Mouse (Mus musculus) G1E (cell line): ENCODE measurements around the gene Coro2b. TPM values are rescaled to one million over a fixed set of nuclear protein-coding genes. Genes with fewer than 3 reads are reported as not detected.

Source experiments
- ATAC-seq: 2 replicates; pipeline ENCODE4 v1.8.0; 2016; ENCODE audit warnings: mild to moderate bottlenecking; ENCODE audit not compliant: insufficient number of reproducible peaks, poor library complexity, low FRiP score, severe bottlenecking; ENCODE audit errors: extremely low read depth
- DNase-seq: peaks from one replicate; pipeline ENCODE4 v3.0.0; 2012; ENCODE audit warnings: low spot score
- H3K27me3 ChIP-seq: 2 replicates; pipeline ENCODE4 v1.6.1; 2012; ENCODE audit warnings: mild to moderate bottlenecking, low read length, inconsistent platforms; ENCODE audit not compliant: insufficient read depth
- H3K36me3 ChIP-seq: replicated peaks from 2 replicates; pipeline ENCODE3; 2012; ENCODE audit warnings: mild to moderate bottlenecking, inconsistent platforms
- H3K4me1 ChIP-seq: 2 replicates; pipeline ENCODE4 v1.6.1; 2012; ENCODE audit warnings: low read depth, low read length, inconsistent platforms, mixed read lengths; ENCODE audit not compliant: insufficient read depth
- H3K4me3 ChIP-seq: 2 replicates; pipeline ENCODE4 v1.5.1; 2012; ENCODE audit warnings: low read depth, mild to moderate bottlenecking, inconsistent platforms, low read length, moderate library complexity, mixed read lengths
- H3K9me3 ChIP-seq: replicated peaks from 2 replicates; pipeline ENCODE4 v1.6.1; 2012; ENCODE audit warnings: inconsistent platforms
- CTCF ChIP-seq: IDR thresholded peaks from 2 replicates; pipeline ENCODE4 v1.5.1; 2012; ENCODE audit warnings: low read depth, low read length, inconsistent platforms, mixed read lengths
- GATA1 ChIP-seq: IDR thresholded peaks from 2 replicates; pipeline ENCODE4 v1.6.1; 2012; ENCODE audit warnings: borderline replicate concordance, low read length, inconsistent platforms, mixed read lengths
- GATA2 ChIP-seq: IDR thresholded peaks from 2 replicates; pipeline ENCODE4 v1.6.1; 2012; ENCODE audit warnings: low read depth, low read length, inconsistent platforms, borderline replicate concordance
- POLR2AphosphoS5 ChIP-seq: IDR thresholded peaks from 2 replicates; pipeline ENCODE4 v1.6.1; 2012; ENCODE audit warnings: low read depth, low read length, inconsistent platforms; ENCODE audit not compliant: insufficient replicate concordance
- TAL1 ChIP-seq: conservative IDR thresholded peaks from 2 replicates; pipeline ENCODE4 v1.6.1; 2012; ENCODE audit warnings: low read depth, low read length, inconsistent platforms, mixed read lengths
- polyA plus RNA-seq: library from polyadenylated mRNA; stranded (reverse); fragments of >175 nt; gene quantifications from 2 replicates; pipeline ENCODE4 v1.2.3, GENCODE M21; 2012
- total RNA-seq, 2 experiments: library from RNA; stranded (forward) in 1 of 2; stranded (reverse) in 1 of 2; fragments of 200-1000 nt in 1 of 2; fragments of >200 nt in 1 of 2; fragmentation: Nextera tagmentation in 1 of 2; gene quantifications; 2 replicates each; pipeline ENCODE4 v1.2.3; 2014 to 2017

The Coro2b gene
- total and polyA plus RNA-seq, 3 experiments = 0.16 TPM; not detected in 2

DNA sequence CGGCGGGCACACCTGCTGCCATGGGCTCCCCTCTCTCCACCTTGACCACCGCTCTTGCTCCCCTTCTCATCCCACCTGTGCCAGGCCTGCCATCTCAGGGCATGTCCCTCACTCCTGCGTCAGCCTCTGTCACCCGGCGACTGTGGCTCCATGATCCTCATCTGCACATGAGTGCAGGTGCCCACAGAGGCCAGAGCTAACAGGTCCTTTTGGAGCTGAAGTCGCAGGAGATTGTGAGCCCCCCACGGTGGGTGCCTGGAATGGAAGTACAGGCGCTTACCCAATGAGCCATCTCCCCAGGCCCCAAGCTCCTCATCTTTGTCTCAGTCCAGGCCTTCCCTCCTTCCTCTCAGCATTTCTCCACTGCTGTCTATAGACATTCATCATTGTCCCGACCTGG, 4.8 kb upstream of the Coro2b start:
- ATAC-seq = no peak

DNA sequence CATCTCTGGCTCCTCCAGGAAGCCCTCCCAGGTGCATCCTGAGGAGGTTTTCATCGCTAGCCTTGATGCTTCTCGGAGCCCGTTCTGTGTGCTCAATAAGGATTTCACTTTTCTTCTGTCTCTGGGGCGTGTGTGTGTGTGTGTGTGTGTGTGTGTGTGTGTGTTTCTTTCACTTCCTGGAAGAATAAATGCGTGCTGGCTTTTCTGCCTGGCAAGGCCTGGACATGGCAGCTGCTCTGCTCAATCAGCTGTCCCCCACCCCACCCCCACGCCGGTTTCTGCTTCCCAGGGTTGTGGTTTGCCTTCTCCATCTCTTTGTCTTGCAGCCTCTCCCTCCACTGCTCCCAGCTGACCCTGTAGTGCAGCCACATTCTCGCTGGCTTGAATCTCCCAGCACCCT, 4.3 kb upstream of the Coro2b start:
- peaks cover 9% of the 10 kb centered on the region for H3K27me3 ChIP-seq
- H3K4me3 ChIP-seq = no peak overlapping the region
- DNase-seq (no peak), ATAC-seq (no peak)
- H3K36me3 ChIP-seq = no peaks in the 10 kb centered on the region
- no peaks in the 10 kb centered on the region for H3K4me1 ChIP-seq
- TF ChIP-seq CTCF (no peak), GATA1 (no peak), POLR2AphosphoS5 (no peak), TAL1 (no peak), GATA2 (no peak)
- no peaks in the 10 kb centered on the region for H3K9me3 ChIP-seq

More for the DNA sequence above, 4.8 kb upstream of the Coro2b start:
- TF ChIP-seq TAL1 (no peak), GATA2 (no peak), GATA1 (no peak), CTCF (no peak), POLR2AphosphoS5 (no peak)
- no peak for DNase-seq
- no peaks in the 10 kb centered on the region for H3K4me1 ChIP-seq
- H3K9me3 ChIP-seq = no peaks in the 10 kb centered on the region
- H3K4me3 ChIP-seq = no peak overlapping the region
- H3K27me3 ChIP-seq = peaks cover 7% of the 10 kb centered on the region
- H3K36me3 ChIP-seq = no peaks in the 10 kb centered on the region

DNA sequence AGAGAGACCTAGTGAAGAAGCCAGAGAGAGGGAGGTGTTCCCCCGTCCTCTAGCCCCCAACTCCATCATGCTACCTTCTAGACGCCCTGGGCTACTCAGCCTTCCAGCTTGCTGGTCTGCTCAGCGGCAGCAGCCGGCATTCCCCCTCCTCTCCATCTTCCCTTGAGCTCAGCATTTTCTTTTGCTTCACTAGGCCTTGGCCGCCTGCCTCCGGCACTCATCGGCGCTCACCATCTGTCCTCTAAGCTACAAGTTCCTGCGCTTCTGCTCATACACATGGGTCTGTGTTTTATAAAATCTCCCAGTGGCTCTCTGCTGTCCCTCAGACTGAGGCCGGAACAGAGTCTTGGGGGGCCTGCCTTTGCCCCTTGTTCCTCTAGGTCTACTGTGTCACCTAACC, 3.9 kb upstream of the Coro2b start:
- Histone ChIP-seq H3K4me1 (no peaks in the 10 kb centered on the region), H3K9me3 (no peaks in the 10 kb centered on the region), H3K27me3 (peaks cover 12% of the 10 kb centered on the region), H3K36me3 (no peaks in the 10 kb centered on the region), H3K4me3 (no peak overlapping the region)
- ATAC-seq (no peak), DNase-seq (no peak)
- TF ChIP-seq GATA2 (no peak), TAL1 (no peak), CTCF (no peak), POLR2AphosphoS5 (no peak), GATA1 (no peak)

DNA sequence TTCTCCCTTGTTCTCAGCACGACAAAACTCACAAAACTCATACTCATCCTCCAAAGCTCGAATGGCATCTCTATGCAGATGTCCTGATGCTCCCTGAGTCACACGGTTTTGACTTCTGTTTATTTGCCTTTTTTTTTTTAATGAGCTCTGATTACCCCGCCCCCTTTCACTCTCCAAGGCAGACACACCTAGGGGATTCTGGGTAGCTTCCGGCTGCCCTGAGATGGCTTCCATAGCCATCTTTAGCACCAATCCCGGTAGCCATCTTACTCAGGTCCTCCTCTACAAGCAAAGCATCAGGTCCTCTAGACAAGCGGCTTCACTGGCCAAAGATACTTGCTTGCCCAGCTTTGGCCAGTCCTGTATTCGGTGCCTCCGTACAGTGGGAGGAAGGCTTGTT, 3.3 kb upstream of the Coro2b start:
- no peak overlapping the region for H3K4me3 ChIP-seq
- ATAC-seq = no peak
- H3K4me1 ChIP-seq = no peaks in the 10 kb centered on the region
- H3K9me3 ChIP-seq = no peaks in the 10 kb centered on the region
- DNase-seq = no peak
- H3K27me3 ChIP-seq = peaks cover 16% of the 10 kb centered on the region
- no peak for TF ChIP-seq POLR2AphosphoS5
- TF ChIP-seq GATA1 = no peak
- no peak for TF ChIP-seq GATA2
- no peak for TF ChIP-seq CTCF
- no peak for TF ChIP-seq TAL1
- no peaks in the 10 kb centered on the region for H3K36me3 ChIP-seq

DNA sequence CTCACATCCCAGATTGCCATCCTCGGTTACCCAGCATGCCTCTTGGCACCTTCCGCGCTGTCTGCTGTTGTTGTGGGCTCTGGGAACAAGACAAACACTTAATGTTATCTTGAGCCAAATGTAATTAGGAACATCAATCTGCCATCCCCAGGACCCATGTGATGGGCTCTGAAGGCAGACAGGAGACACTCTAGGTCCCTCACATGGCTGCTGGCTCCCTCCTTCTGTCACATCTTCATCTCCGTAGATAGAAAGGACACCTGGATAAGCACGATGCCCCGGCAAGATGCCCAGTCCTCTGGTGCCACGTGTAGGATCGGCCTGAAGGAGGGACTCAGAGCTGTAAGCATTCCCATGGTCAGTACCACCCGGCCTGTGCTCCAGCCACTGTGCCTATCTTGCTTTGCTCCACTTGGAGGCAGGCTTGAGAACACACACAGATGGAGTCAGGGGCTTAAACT, 2.4 kb upstream of the Coro2b start:
- Histone ChIP-seq H3K4me3 (no peak overlapping the region), H3K27me3 (peaks cover 19% of the 10 kb centered on the region), H3K9me3 (no peaks in the 10 kb centered on the region), H3K36me3 (no peaks in the 10 kb centered on the region), H3K4me1 (no peaks in the 10 kb centered on the region)
- ATAC-seq (no peak), DNase-seq (no peak)
- TF ChIP-seq GATA1 (no peak), POLR2AphosphoS5 (no peak), GATA2 (no peak), TAL1 (no peak), CTCF (no peak)

DNA sequence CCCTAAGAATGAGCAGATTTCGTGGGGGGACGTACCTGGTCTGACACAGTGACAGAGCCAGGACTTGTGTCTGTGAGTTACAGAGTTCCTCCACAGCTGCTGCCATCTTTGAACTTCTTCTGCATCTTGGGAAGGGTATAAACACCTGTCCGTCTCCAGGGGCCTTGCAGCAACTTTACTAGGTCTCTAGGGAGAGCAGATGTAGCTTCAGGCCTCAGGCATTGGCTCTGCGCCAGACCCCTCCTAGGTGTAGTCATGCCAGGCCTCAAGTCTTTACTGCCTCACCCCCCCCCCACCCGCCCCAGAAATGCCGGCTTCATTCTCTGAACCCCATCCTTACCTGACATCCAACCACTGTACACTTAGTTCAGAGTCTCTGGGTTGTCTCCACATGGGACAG, 1.1 kb upstream of the Coro2b start:
- H3K4me1 ChIP-seq = no peaks in the 10 kb centered on the region
- H3K4me3 ChIP-seq = no peak overlapping the region
- no peak for ATAC-seq
- DNase-seq = no peak
- H3K9me3 ChIP-seq = no peaks in the 10 kb centered on the region
- peaks cover 20% of the 10 kb centered on the region for H3K27me3 ChIP-seq
- no peak for TF ChIP-seq GATA2
- no peak for TF ChIP-seq TAL1
- no peak for TF ChIP-seq POLR2AphosphoS5
- no peak for TF ChIP-seq GATA1
- no peak for TF ChIP-seq CTCF
- H3K36me3 ChIP-seq = no peaks in the 10 kb centered on the region
